Mouse (Mus musculus) liver, embryonic 14.5 days (tissue): ENCODE measurements around the gene Rpusd1.

Experiments
- CTCF ChIP-seq: IDR thresholded peaks from 2 replicates; pipeline ENCODE4 v1.5.1; 2016; ENCODE audit warnings: antibody characterized with exemption, low read depth, control low read depth
- EP300 ChIP-seq: IDR thresholded peaks from 2 replicates; pipeline ENCODE4 v1.6.1; 2016; ENCODE audit warnings: antibody characterized with exemption, low read depth

- TF ChIP-seq CTCF (no peak), EP300 (no peak)
These were observed 9.8 kb upstream of the Rpusd1 start for GRCm38 (mm10) chr17:25717691-25718090.
